Mouse (Mus musculus) G1E (cell line): ENCODE results near the gene Gm28044.

Experiments
- CTCF ChIP-seq: IDR thresholded peaks from 2 replicates; pipeline ENCODE4 v1.5.1; 2012; ENCODE audit warnings: low read depth, low read length, inconsistent platforms, mixed read lengths
- GATA1 ChIP-seq: IDR thresholded peaks from 2 replicates; pipeline ENCODE4 v1.6.1; 2012; ENCODE audit warnings: borderline replicate concordance, low read length, inconsistent platforms, mixed read lengths
- GATA2 ChIP-seq: IDR thresholded peaks from 2 replicates; pipeline ENCODE4 v1.6.1; 2012; ENCODE audit warnings: low read depth, low read length, inconsistent platforms, borderline replicate concordance
- POLR2AphosphoS5 ChIP-seq: IDR thresholded peaks from 2 replicates; pipeline ENCODE4 v1.6.1; 2012; ENCODE audit warnings: low read depth, low read length, inconsistent platforms; ENCODE audit not compliant: insufficient replicate concordance
- TAL1 ChIP-seq: conservative IDR thresholded peaks from 2 replicates; pipeline ENCODE4 v1.6.1; 2012; ENCODE audit warnings: low read depth, low read length, inconsistent platforms, mixed read lengths

- TF ChIP-seq GATA1: no peak
- no peak for TF ChIP-seq CTCF
- no peak for TF ChIP-seq TAL1
- no peak for TF ChIP-seq POLR2AphosphoS5
- TF ChIP-seq GATA2: no peak
Observed at GRCm38 (mm10) chr13:67351854-67352253, 8.5 kb downstream of the Gm28044 start.
